Mouse (Mus musculus): ENCODE results near the gene Lrrc32. TPM values are rescaled to one million over a fixed set of nuclear protein-coding genes. Genes with fewer than 3 reads are reported as not detected.
A peak's percentile ranks its signal among the peaks of the same experiment; 100 is the strongest.

The Lrrc32 gene
- total RNA-seq, 1 experiment: 0.62 TPM

GRCm38 (mm10) chr7:98499561-98500292, 10.6 kb downstream of the Lrrc32 start:
- Histone ChIP-seq H3K27ac (ENCODE audit: insufficient read depth, low read depth, low read length, poor library complexity, severe bottlenecking) (no peak overlapping the region), H3K36me3 (ENCODE audit: control insufficient read depth, insufficient read depth, low read length, poor library complexity, severe bottlenecking) (no peaks in the 10 kb centered on the region), H3K4me3 (ENCODE audit: insufficient read depth in 1 of 2, low read depth in 1 of 2, low read length in 2 of 2, poor library complexity in 1 of 2, severe bottlenecking in 1 of 2) (peak overlapping the region in 1 of 2 experiments; percentile 26; a peak in 1 of 4 replicates), H3K9me3 (ENCODE audit: control insufficient read depth, insufficient read depth, low read depth, low read length) (no peaks in the 10 kb centered on the region), H3K9ac (ENCODE audit: insufficient read depth, low read depth, low read length, poor library complexity, severe bottlenecking) (0 out of 2 replicates have a peak overlapping the region, but pooled peaks have one; percentile 23), H3K4me1 (ENCODE audit: control insufficient read depth in 2 of 2, insufficient read depth in 2 of 2, low read length in 2 of 2, poor library complexity in 1 of 2) (peaks cover 0 to 3% of the 10 kb centered on the region in 2 experiments; a peak in 1 of 4 replicates)
- TF ChIP-seq ZC3H11A (IDR thresholded peaks at IDR 0.05; ENCODE audit: borderline replicate concordance, low read depth, low read length): no peak
- TF ChIP-seq HCFC1 (IDR thresholded peaks at IDR 0.05; ENCODE audit: borderline replicate concordance, insufficient read depth, low read length): no peak
- TF ChIP-seq CHD2 (IDR thresholded peaks at IDR 0.05; ENCODE audit: low read depth, low read length): no peak
- no peak for TF ChIP-seq MAFK (IDR thresholded peaks at IDR 0.05; ENCODE audit: insufficient read depth, low read depth, low read length)
- TF ChIP-seq ZNF384 (IDR thresholded peaks at IDR 0.05; ENCODE audit: low read depth, low read length): no peak
- no peak for DNase-seq (ENCODE audit: low read depth, low spot score)
- in situ Hi-C loops (cut with MboI; ENCODE audit: low sequenced_read_pairs in 2 of 2, unreplicated experiment in 2 of 2): loop anchor here in 1 of 2 experiments (25.0 kb wide), 1 partner anchor 188 kb away; no protein-coding TSS in a partner anchor

GRCm38 (mm10) chr7:98500470-98500869, 11.4 kb downstream of the Lrrc32 start:
- DNase-seq (ENCODE audit: low read depth, low spot score): no peak
- Histone ChIP-seq H3K4me1 (ENCODE audit: control insufficient read depth in 2 of 2, insufficient read depth in 2 of 2, low read length in 2 of 2, poor library complexity in 1 of 2) (peaks cover 0 to 3% of the 10 kb centered on the region in 2 experiments; a peak in 1 of 4 replicates), H3K27ac (ENCODE audit: insufficient read depth, low read depth, low read length, poor library complexity, severe bottlenecking) (no peak overlapping the region), H3K4me3 (ENCODE audit: insufficient read depth in 1 of 2, low read depth in 1 of 2, low read length in 2 of 2, poor library complexity in 1 of 2, severe bottlenecking in 1 of 2) (no peak overlapping the region), H3K36me3 (ENCODE audit: control insufficient read depth, insufficient read depth, low read length, poor library complexity, severe bottlenecking) (no peaks in the 10 kb centered on the region), H3K9ac (ENCODE audit: insufficient read depth, low read depth, low read length, poor library complexity, severe bottlenecking) (no peak overlapping the region), H3K9me3 (ENCODE audit: control insufficient read depth, insufficient read depth, low read depth, low read length) (no peaks in the 10 kb centered on the region)
- TF ChIP-seq MAFK (IDR thresholded peaks at IDR 0.05; ENCODE audit: insufficient read depth, low read depth, low read length): no peak
- TF ChIP-seq ZNF384 (IDR thresholded peaks at IDR 0.05; ENCODE audit: low read depth, low read length): no peak
- TF ChIP-seq HCFC1 (IDR thresholded peaks at IDR 0.05; ENCODE audit: borderline replicate concordance, insufficient read depth, low read length): no peak
- TF ChIP-seq ZC3H11A (IDR thresholded peaks at IDR 0.05; ENCODE audit: borderline replicate concordance, low read depth, low read length): no peak
- no peak for TF ChIP-seq CHD2 (IDR thresholded peaks at IDR 0.05; ENCODE audit: low read depth, low read length)
- in situ Hi-C loops (cut with MboI; ENCODE audit: low sequenced_read_pairs in 2 of 2, unreplicated experiment in 2 of 2): no loop called here

GRCm38 (mm10) chr7:98501078-98501477, 12.0 kb downstream of the Lrrc32 start:
- Histone ChIP-seq H3K36me3 (ENCODE audit: control insufficient read depth, insufficient read depth, low read length, poor library complexity, severe bottlenecking) (no peaks in the 10 kb centered on the region), H3K4me3 (ENCODE audit: insufficient read depth in 1 of 2, low read depth in 1 of 2, low read length in 2 of 2, poor library complexity in 1 of 2, severe bottlenecking in 1 of 2) (no peak overlapping the region), H3K27ac (ENCODE audit: insufficient read depth, low read depth, low read length, poor library complexity, severe bottlenecking) (no peak overlapping the region), H3K9ac (ENCODE audit: insufficient read depth, low read depth, low read length, poor library complexity, severe bottlenecking) (no peak overlapping the region), H3K9me3 (ENCODE audit: control insufficient read depth, insufficient read depth, low read depth, low read length) (no peaks in the 10 kb centered on the region), H3K4me1 (ENCODE audit: control insufficient read depth in 2 of 2, insufficient read depth in 2 of 2, low read length in 2 of 2, poor library complexity in 1 of 2) (peaks cover 0 to 3% of the 10 kb centered on the region in 2 experiments; a peak in 1 of 4 replicates)
- no peak for DNase-seq (ENCODE audit: low read depth, low spot score)
- TF ChIP-seq ZC3H11A (IDR thresholded peaks at IDR 0.05; ENCODE audit: borderline replicate concordance, low read depth, low read length) (no peak), CHD2 (IDR thresholded peaks at IDR 0.05; ENCODE audit: low read depth, low read length) (no peak), ZNF384 (IDR thresholded peaks at IDR 0.05; ENCODE audit: low read depth, low read length) (no peak), MAFK (IDR thresholded peaks at IDR 0.05; ENCODE audit: insufficient read depth, low read depth, low read length) (no peak), HCFC1 (IDR thresholded peaks at IDR 0.05; ENCODE audit: borderline replicate concordance, insufficient read depth, low read length) (no peak)
- in situ Hi-C loops (cut with MboI; ENCODE audit: low sequenced_read_pairs in 2 of 2, unreplicated experiment in 2 of 2): no loop called here

- TF ChIP-seq ZNF384 (IDR thresholded peaks at IDR 0.05; ENCODE audit: low read depth, low read length) (no peak), MAFK (IDR thresholded peaks at IDR 0.05; ENCODE audit: insufficient read depth, low read depth, low read length) (no peak), HCFC1 (IDR thresholded peaks at IDR 0.05; ENCODE audit: borderline replicate concordance, insufficient read depth, low read length) (no peak), ZC3H11A (IDR thresholded peaks at IDR 0.05; ENCODE audit: borderline replicate concordance, low read depth, low read length) (no peak), CHD2 (IDR thresholded peaks at IDR 0.05; ENCODE audit: low read depth, low read length) (no peak)
- H3K4me3 ChIP-seq (ENCODE audit: insufficient read depth in 1 of 2, low read depth in 1 of 2, low read length in 2 of 2, poor library complexity in 1 of 2, severe bottlenecking in 1 of 2): no peak overlapping the region
- H3K9me3 ChIP-seq (ENCODE audit: control insufficient read depth, insufficient read depth, low read depth, low read length): no peaks in the 10 kb centered on the region
- H3K27ac ChIP-seq (ENCODE audit: insufficient read depth, low read depth, low read length, poor library complexity, severe bottlenecking): no peak overlapping the region
- H3K4me1 ChIP-seq (ENCODE audit: control insufficient read depth in 2 of 2, insufficient read depth in 2 of 2, low read length in 2 of 2, poor library complexity in 1 of 2): peaks cover 0 to 3% of the 10 kb centered on the region in 2 experiments; a peak in 1 of 4 replicates
- DNase-seq (ENCODE audit: low read depth, low spot score): no peak
- no peak overlapping the region for H3K9ac ChIP-seq (ENCODE audit: insufficient read depth, low read depth, low read length, poor library complexity, severe bottlenecking)
- no peaks in the 10 kb centered on the region for H3K36me3 ChIP-seq (ENCODE audit: control insufficient read depth, insufficient read depth, low read length, poor library complexity, severe bottlenecking)
- in situ Hi-C loops (cut with MboI; ENCODE audit: low sequenced_read_pairs in 2 of 2, unreplicated experiment in 2 of 2): no loop called here
These were observed 13.8 kb downstream of the Lrrc32 start for GRCm38 (mm10) chr7:98502921-98503320.
